Mouse (Mus musculus): ENCODE measurements around the gene Sppl3. TPM values are rescaled to one million over a fixed set of nuclear protein-coding genes. Genes with fewer than 3 reads are reported as not detected.
A peak's percentile ranks its signal among the peaks of the same experiment; 100 is the strongest.

Gene Sppl3
- polyA plus RNA-seq, 1 experiment from 2014 or later: 24.0 TPM

- H3K4me2 ChIP-seq (ENCODE audit: low read length): no peak overlapping the region
- no peaks in the 10 kb centered on the region for H3K4me1 ChIP-seq (ENCODE audit: control insufficient read depth, insufficient read depth, low read length)
- no peak overlapping the region for H3K4me3 ChIP-seq (ENCODE audit: low read depth, low read length)
- no peak overlapping the region for H3K9ac ChIP-seq (ENCODE audit: low read length)
- no peak overlapping the region for H3K27ac ChIP-seq (ENCODE audit: low read depth, low read length)
- no peaks in the 10 kb centered on the region for H3K27me3 ChIP-seq (replicated peaks; ENCODE audit: control insufficient read depth, insufficient read depth, low read length)
- peaks cover 42% of the 10 kb centered on the region for H3K36me3 ChIP-seq (ENCODE audit: control insufficient read depth, insufficient read depth, low read length)
- ATAC-seq: no peak
- DNase-seq (ENCODE audit: low spot score): no peak
- 91% methylated on average over 5 of the region's 5 CpGs for WGBS
- H3K9me3 ChIP-seq (replicated peaks; ENCODE audit: control insufficient read depth, low read length): no peaks in the 10 kb centered on the region
Observed at GRCm38 (mm10) chr5:115081636-115082035, 70.7 kb downstream of the Sppl3 start.

DNA sequence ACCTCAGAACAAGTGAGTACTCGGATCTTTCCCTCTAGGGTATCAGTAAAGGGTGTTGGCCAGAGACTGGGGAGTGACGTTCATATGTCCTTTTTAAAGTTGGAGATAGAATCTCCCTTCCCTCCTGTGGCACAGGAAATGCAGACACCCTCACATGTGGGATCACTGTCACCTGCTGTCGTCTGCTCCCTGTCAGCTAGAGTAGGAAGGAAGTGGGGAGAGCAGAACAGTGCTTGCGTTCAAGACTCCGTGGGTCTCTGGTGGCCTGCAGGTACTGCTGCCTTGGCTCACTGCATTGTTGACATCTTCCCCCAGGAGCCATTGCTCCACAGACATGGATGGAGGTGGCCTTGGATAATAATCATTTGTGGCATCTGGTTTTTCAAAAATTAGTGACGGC is 72.6 kb downstream of the Sppl3 start:
- no peak overlapping the region for H3K9ac ChIP-seq (ENCODE audit: low read length)
- H3K4me2 ChIP-seq (ENCODE audit: low read length): no peak overlapping the region
- H3K4me3 ChIP-seq (ENCODE audit: low read depth, low read length): no peak overlapping the region
- no peak for DNase-seq (ENCODE audit: low spot score)
- no peak for ATAC-seq
- H3K27ac ChIP-seq (ENCODE audit: low read depth, low read length): no peak overlapping the region
- no peaks in the 10 kb centered on the region for H3K9me3 ChIP-seq (replicated peaks; ENCODE audit: control insufficient read depth, low read length)
- H3K36me3 ChIP-seq (ENCODE audit: control insufficient read depth, insufficient read depth, low read length): peaks cover 56% of the 10 kb centered on the region
- WGBS: 94% methylated on average over 6 of the region's 6 CpGs
- H3K27me3 ChIP-seq (replicated peaks; ENCODE audit: control insufficient read depth, insufficient read depth, low read length): no peaks in the 10 kb centered on the region
- no peaks in the 10 kb centered on the region for H3K4me1 ChIP-seq (ENCODE audit: control insufficient read depth, insufficient read depth, low read length)

DNA sequence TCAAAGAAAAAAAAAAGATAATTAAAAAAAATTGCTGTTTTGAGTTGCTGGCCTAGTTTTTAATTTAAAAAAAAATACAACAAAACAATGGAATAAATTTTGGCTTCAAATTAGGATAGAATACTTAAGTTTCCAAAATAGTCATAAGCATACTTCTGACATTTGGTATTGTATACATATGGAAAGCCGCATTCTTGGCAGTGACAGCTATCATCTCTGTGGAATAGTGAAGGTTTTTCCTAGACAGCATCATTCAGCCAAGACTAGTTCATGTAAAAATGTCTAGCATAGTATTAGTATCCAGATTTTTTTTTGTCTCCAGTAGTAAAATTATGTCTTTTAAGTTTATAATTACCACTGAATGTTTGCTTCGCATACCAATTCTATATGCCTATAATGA is 74.7 kb downstream of the Sppl3 start:
- 93% methylated on average over 2 of the region's 2 CpGs for WGBS
- no peak overlapping the region for H3K4me2 ChIP-seq (ENCODE audit: low read length)
- no peaks in the 10 kb centered on the region for H3K9me3 ChIP-seq (replicated peaks; ENCODE audit: control insufficient read depth, low read length)
- no peak overlapping the region for H3K4me3 ChIP-seq (ENCODE audit: low read depth, low read length)
- H3K36me3 ChIP-seq (ENCODE audit: control insufficient read depth, insufficient read depth, low read length): peaks cover 70% of the 10 kb centered on the region
- H3K27me3 ChIP-seq (replicated peaks; ENCODE audit: control insufficient read depth, insufficient read depth, low read length): no peaks in the 10 kb centered on the region
- DNase-seq (ENCODE audit: low spot score) (peak; percentile 16), ATAC-seq (no peak)
- no peak overlapping the region for H3K27ac ChIP-seq (ENCODE audit: low read depth, low read length)
- H3K9ac ChIP-seq (ENCODE audit: low read length): no peak overlapping the region
- H3K4me1 ChIP-seq (ENCODE audit: control insufficient read depth, insufficient read depth, low read length): no peaks in the 10 kb centered on the region

GRCm38 (mm10) chr5:115089592-115090268 is 78.8 kb downstream of the Sppl3 start:
- H3K27ac ChIP-seq (ENCODE audit: low read depth, low read length): no peak overlapping the region
- H3K27me3 ChIP-seq (replicated peaks; ENCODE audit: control insufficient read depth, insufficient read depth, low read length): no peaks in the 10 kb centered on the region
- no peak overlapping the region for H3K4me3 ChIP-seq (ENCODE audit: low read depth, low read length)
- no peak overlapping the region for H3K4me2 ChIP-seq (ENCODE audit: low read length)
- DNase-seq (ENCODE audit: low spot score) (no peak), ATAC-seq (no peak)
- H3K9ac ChIP-seq (ENCODE audit: low read length): no peak overlapping the region
- no peaks in the 10 kb centered on the region for H3K4me1 ChIP-seq (ENCODE audit: control insufficient read depth, insufficient read depth, low read length)
- peaks cover 70% of the 10 kb centered on the region for H3K36me3 ChIP-seq (ENCODE audit: control insufficient read depth, insufficient read depth, low read length)
- 91% methylated on average over 5 of the region's 5 CpGs for WGBS
- no peaks in the 10 kb centered on the region for H3K9me3 ChIP-seq (replicated peaks; ENCODE audit: control insufficient read depth, low read length)

GRCm38 (mm10) chr5:115091015-115091414 is 80.1 kb downstream of the Sppl3 start:
- Histone ChIP-seq H3K4me2 (ENCODE audit: low read length) (no peak overlapping the region), H3K36me3 (ENCODE audit: control insufficient read depth, insufficient read depth, low read length) (peaks cover 76% of the 10 kb centered on the region)

DNA sequence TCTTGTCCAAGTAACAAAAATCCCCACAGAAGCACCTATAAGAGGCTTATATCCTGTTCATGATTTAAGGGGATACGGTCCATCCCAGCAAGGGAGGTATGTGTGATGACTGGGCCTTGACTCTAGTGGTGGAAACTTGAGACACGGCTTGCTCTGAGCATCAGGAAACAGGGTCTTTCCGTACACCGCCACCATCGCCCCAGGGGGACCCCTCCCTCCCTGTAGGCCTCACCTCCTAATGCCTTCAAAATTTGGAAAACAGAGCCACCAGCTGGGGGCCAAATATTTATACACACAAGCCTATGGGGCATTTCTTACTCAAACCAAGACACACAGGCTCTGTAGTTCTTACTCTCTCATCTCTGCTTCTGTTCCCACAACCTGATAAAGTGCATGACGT is 80.8 kb downstream of the Sppl3 start:
- ATAC-seq (no peak), DNase-seq (ENCODE audit: low spot score) (no peak)
- H3K9ac ChIP-seq (ENCODE audit: low read length): no peak overlapping the region
- no peak overlapping the region for H3K4me2 ChIP-seq (ENCODE audit: low read length)
- no peaks in the 10 kb centered on the region for H3K27me3 ChIP-seq (replicated peaks; ENCODE audit: control insufficient read depth, insufficient read depth, low read length)
- H3K27ac ChIP-seq (ENCODE audit: low read depth, low read length): no peak overlapping the region
- H3K36me3 ChIP-seq (ENCODE audit: control insufficient read depth, insufficient read depth, low read length): peaks cover 77% of the 10 kb centered on the region
- H3K4me3 ChIP-seq (ENCODE audit: low read depth, low read length): no peak overlapping the region
- no peaks in the 10 kb centered on the region for H3K4me1 ChIP-seq (ENCODE audit: control insufficient read depth, insufficient read depth, low read length)
- no peaks in the 10 kb centered on the region for H3K9me3 ChIP-seq (replicated peaks; ENCODE audit: control insufficient read depth, low read length)
- WGBS: 87% methylated on average over 6 of the region's 6 CpGs

More at GRCm38 (mm10) chr5:115091015-115091414, 80.1 kb downstream of the Sppl3 start:
- Histone ChIP-seq H3K27me3 (replicated peaks; ENCODE audit: control insufficient read depth, insufficient read depth, low read length) (no peaks in the 10 kb centered on the region), H3K27ac (ENCODE audit: low read depth, low read length) (no peak overlapping the region), H3K4me3 (ENCODE audit: low read depth, low read length) (no peak overlapping the region), H3K9ac (ENCODE audit: low read length) (no peak overlapping the region), H3K9me3 (replicated peaks; ENCODE audit: control insufficient read depth, low read length) (no peaks in the 10 kb centered on the region), H3K4me1 (ENCODE audit: control insufficient read depth, insufficient read depth, low read length) (no peaks in the 10 kb centered on the region)
- ATAC-seq (no peak), DNase-seq (ENCODE audit: low spot score) (no peak)
- WGBS: 89% methylated on average over 3 of the region's 3 CpGs

DNA sequence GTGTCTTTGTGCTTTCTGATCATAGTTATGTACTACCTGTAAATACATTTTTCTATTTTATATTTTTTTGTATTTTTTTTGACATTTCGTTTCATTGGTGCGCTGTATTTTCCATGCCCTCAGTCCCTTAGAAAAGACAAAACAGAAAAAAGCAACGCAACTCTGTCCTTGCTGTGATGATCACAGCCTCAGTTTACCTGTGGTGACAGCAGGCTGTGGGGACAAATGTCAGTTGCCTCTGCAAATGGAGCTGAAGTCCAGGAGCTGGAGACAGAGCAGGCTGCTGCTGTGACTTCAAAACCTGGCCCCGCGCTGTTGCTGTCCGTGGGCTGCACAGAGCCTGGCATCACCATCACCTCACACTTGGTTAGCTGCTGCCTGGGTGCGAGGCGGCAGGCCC is 87.3 kb downstream of the Sppl3 start, which contains the start of gene Gm10401:
Gene Gm10401 (minus strand): TSS at position 101 of the 400 bp plus-strand sequence.
- Histone ChIP-seq H3K9ac (ENCODE audit: low read length) (no peak within 1 kb of the TSS), H3K4me3 (ENCODE audit: low read depth, low read length) (no peak within 1 kb of the TSS), H3K9me3 (replicated peaks; ENCODE audit: control insufficient read depth, low read length) (no peaks in the 10 kb centered on the region), H3K4me2 (ENCODE audit: low read length) (no peak within 1 kb of the TSS), H3K36me3 (ENCODE audit: control insufficient read depth, insufficient read depth, low read length) (peaks cover 72% of the 10 kb centered on the region), H3K4me1 (ENCODE audit: control insufficient read depth, insufficient read depth, low read length) (no peaks in the 10 kb centered on the region), H3K27me3 (replicated peaks; ENCODE audit: control insufficient read depth, insufficient read depth, low read length) (no peaks in the 10 kb centered on the region), H3K27ac (ENCODE audit: low read depth, low read length) (no peak within 1 kb of the TSS)
- 96% methylated on average over 8 of the region's 8 CpGs for WGBS
- DNase-seq (ENCODE audit: low spot score) (no peak), ATAC-seq (no peak)

DNA sequence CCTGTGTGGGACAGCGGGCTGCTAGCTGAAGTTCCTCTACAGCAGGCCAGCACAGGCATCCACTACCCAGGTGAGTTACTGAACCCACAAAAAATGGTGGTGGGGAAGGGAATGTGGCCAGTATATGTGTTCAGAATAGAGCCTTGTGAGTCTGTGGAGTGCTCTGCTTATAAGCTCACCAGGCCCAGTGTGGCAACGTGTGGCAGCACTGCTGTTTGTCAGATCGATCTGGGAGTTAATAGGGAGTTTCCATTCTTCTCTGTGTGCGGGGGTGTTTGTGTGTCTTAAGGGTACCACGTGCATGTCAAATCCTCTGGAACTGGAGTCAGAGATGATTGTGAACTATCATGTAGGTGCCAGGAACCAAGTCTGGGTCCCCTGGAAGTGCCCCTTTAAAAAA is 88.6 kb downstream of the Sppl3 start:
- ATAC-seq (no peak), DNase-seq (ENCODE audit: low spot score) (no peak)
- no peak overlapping the region for H3K9ac ChIP-seq (ENCODE audit: low read length)
- no peaks in the 10 kb centered on the region for H3K9me3 ChIP-seq (replicated peaks; ENCODE audit: control insufficient read depth, low read length)
- H3K27ac ChIP-seq (ENCODE audit: low read depth, low read length): no peak overlapping the region
- H3K27me3 ChIP-seq (replicated peaks; ENCODE audit: control insufficient read depth, insufficient read depth, low read length): no peaks in the 10 kb centered on the region
- no peak overlapping the region for H3K4me2 ChIP-seq (ENCODE audit: low read length)
- WGBS: 75% methylated on average over 5 of the region's 5 CpGs
- H3K36me3 ChIP-seq (ENCODE audit: control insufficient read depth, insufficient read depth, low read length): peaks cover 68% of the 10 kb centered on the region
- no peak overlapping the region for H3K4me3 ChIP-seq (ENCODE audit: low read depth, low read length)
- no peaks in the 10 kb centered on the region for H3K4me1 ChIP-seq (ENCODE audit: control insufficient read depth, insufficient read depth, low read length)

GRCm38 (mm10) chr5:115099991-115100390 is 89.1 kb downstream of the Sppl3 start:
- WGBS: 91% methylated on average over 9 of the region's 9 CpGs
- H3K4me1 ChIP-seq (ENCODE audit: control insufficient read depth, insufficient read depth, low read length): no peaks in the 10 kb centered on the region
- ATAC-seq (no peak), DNase-seq (ENCODE audit: low spot score) (no peak)
- peaks cover 63% of the 10 kb centered on the region for H3K36me3 ChIP-seq (ENCODE audit: control insufficient read depth, insufficient read depth, low read length)
- H3K4me3 ChIP-seq (ENCODE audit: low read depth, low read length): no peak overlapping the region
- H3K27me3 ChIP-seq (replicated peaks; ENCODE audit: control insufficient read depth, insufficient read depth, low read length): no peaks in the 10 kb centered on the region
- no peak overlapping the region for H3K9ac ChIP-seq (ENCODE audit: low read length)
- H3K27ac ChIP-seq (ENCODE audit: low read depth, low read length): no peak overlapping the region
- H3K9me3 ChIP-seq (replicated peaks; ENCODE audit: control insufficient read depth, low read length): no peaks in the 10 kb centered on the region
- H3K4me2 ChIP-seq (ENCODE audit: low read length): no peak overlapping the region
